Mouse (Mus musculus) MEL (cell line): ENCODE data around the gene Mapk1. TPM values are rescaled to one million over a fixed set of nuclear protein-coding genes. Genes with fewer than 3 reads are reported as not detected.
A peak's percentile ranks its signal among the peaks of the same experiment; 100 is the strongest.

Source experiments
- DNase-seq: peaks from one replicate; pipeline ENCODE4 v3.0.0; 2011; ENCODE audit warnings: low read depth, low spot score
- H3K27ac ChIP-seq: 2 replicates; pipeline ENCODE4 v1.5.1; 2012; ENCODE audit warnings: low read depth, mild to moderate bottlenecking, control low read depth, low read length, moderate library complexity; ENCODE audit not compliant: control insufficient read depth
- H3K27me3 ChIP-seq, 2 experiments: fragments of 150-350 bp in 1 of 2; sonication (generic) in 1 of 2; 2 replicates each; pipeline ENCODE4 v1.6.1; 2012; ENCODE audit warnings: low read length in 2 of 2, mild to moderate bottlenecking in 2 of 2, improper control_type of control experiment in 1 of 2, moderate library complexity in 1 of 2; ENCODE audit not compliant: insufficient read depth in 2 of 2, control insufficient read depth in 1 of 2
- H3K36me3 ChIP-seq, 2 experiments: 2 replicates each; pipeline ENCODE4 v1.6.1; 2012 to 2014; ENCODE audit warnings: low read length in 2 of 2, improper control_type of control experiment in 1 of 2, inconsistent platforms in 1 of 2, mild to moderate bottlenecking in 1 of 2; ENCODE audit not compliant: insufficient read depth in 2 of 2, control insufficient read depth in 1 of 2
- H3K4me1 ChIP-seq, 2 experiments: fragments of 150-350 bp in 1 of 2; sonication (generic) in 1 of 2; 2 replicates each; pipeline ENCODE4 v1.6.1; 2012; ENCODE audit warnings: low read length in 2 of 2, improper control_type of control experiment in 1 of 2, mild to moderate bottlenecking in 1 of 2; ENCODE audit not compliant: insufficient read depth in 2 of 2, control insufficient read depth in 1 of 2
- H3K4me3 ChIP-seq, 2 experiments: fragments of 150-350 bp in 1 of 2; sonication (generic) in 1 of 2; 2 replicates each; pipeline ENCODE4 v1.5.1; 2012; ENCODE audit warnings: low read depth in 2 of 2, low read length in 2 of 2, mild to moderate bottlenecking in 2 of 2, moderate library complexity in 2 of 2, control low read depth in 1 of 2, improper control_type of control experiment in 1 of 2; ENCODE audit not compliant: control insufficient read depth in 1 of 2, insufficient read depth in 1 of 2
- H3K79me2 ChIP-seq: 2 replicates; pipeline ENCODE4 v1.6.1; 2012; ENCODE audit warnings: mild to moderate bottlenecking, low read length, moderate library complexity; ENCODE audit not compliant: control insufficient read depth, poor library complexity, insufficient read depth
- H3K9ac ChIP-seq: 2 replicates; pipeline ENCODE4 v1.6.1; 2012; ENCODE audit warnings: low read depth, mild to moderate bottlenecking, control low read depth, low read length, moderate library complexity; ENCODE audit not compliant: control insufficient read depth, poor library complexity, severe bottlenecking
- H3K9me3 ChIP-seq: fragments of 150-350 bp; sonication (generic); replicated peaks from 2 replicates; pipeline ENCODE4 v1.6.1; 2012; ENCODE audit warnings: mild to moderate bottlenecking, low read length, improper control_type of control experiment, moderate library complexity; ENCODE audit not compliant: insufficient read depth
- BHLHE40 ChIP-seq: IDR thresholded peaks from 2 replicates; pipeline ENCODE4 v1.6.1; 2012; ENCODE audit warnings: low read depth, mild to moderate bottlenecking, inconsistent platforms, low read length, improper control_type of control experiment, borderline replicate concordance
- E2F4 ChIP-seq: IDR thresholded peaks from 2 replicates; pipeline ENCODE4 v1.6.1; 2011; ENCODE audit warnings: low read depth, low read length, improper control_type of control experiment, borderline replicate concordance
- EP300 ChIP-seq, 2 experiments: IDR thresholded peaks; 2 replicates each; pipeline ENCODE4 v1.6.1; 2011; ENCODE audit warnings: improper control_type of control experiment in 2 of 2, low read length in 2 of 2, low read depth in 1 of 2, mild to moderate bottlenecking in 1 of 2
- ETS1 ChIP-seq: IDR thresholded peaks from 2 replicates; pipeline ENCODE4 v1.6.1; 2012; ENCODE audit warnings: low read depth, mild to moderate bottlenecking, inconsistent platforms, low read length, improper control_type of control experiment, moderate library complexity
- GATA1 ChIP-seq: IDR thresholded peaks from 2 replicates; pipeline ENCODE4 v1.6.1; 2011; ENCODE audit warnings: low read depth, low read length, improper control_type of control experiment
- HCFC1 ChIP-seq: IDR thresholded peaks from 2 replicates; pipeline ENCODE4 v1.6.1; 2012; ENCODE audit warnings: low read depth, mild to moderate bottlenecking, inconsistent platforms, low read length, improper control_type of control experiment, moderate library complexity
- JUND ChIP-seq: IDR thresholded peaks from 2 replicates; pipeline ENCODE4 v1.6.1; 2011; ENCODE audit warnings: low read depth, mild to moderate bottlenecking, improper control_type of control experiment, low read length
- MAX ChIP-seq: IDR thresholded peaks from 2 replicates; pipeline ENCODE4 v1.6.1; 2011; ENCODE audit warnings: low read length, improper control_type of control experiment
- MEF2A ChIP-seq: IDR thresholded peaks from 2 replicates; pipeline ENCODE4 v1.6.1; 2014; ENCODE audit warnings: low read depth, mild to moderate bottlenecking, inconsistent platforms, low read length, improper control_type of control experiment; ENCODE audit not compliant: poor library complexity, insufficient replicate concordance, severe bottlenecking; ENCODE audit errors: extremely low read depth
- MXI1 ChIP-seq: IDR thresholded peaks from 2 replicates; pipeline ENCODE4 v1.6.1; 2011; ENCODE audit warnings: mild to moderate bottlenecking, low read depth, low read length, improper control_type of control experiment
- MYC ChIP-seq: IDR thresholded peaks from 2 replicates; pipeline ENCODE4 v1.6.1; 2011; ENCODE audit warnings: low read depth, mild to moderate bottlenecking, low read length, improper control_type of control experiment, moderate library complexity
- POLR2A ChIP-seq, 2 experiments: IDR thresholded peaks; 2 replicates each; pipeline ENCODE4 v1.6.1; 2011 to 2012; ENCODE audit warnings: low read length in 2 of 2, mild to moderate bottlenecking in 2 of 2, control low read depth in 1 of 2, improper control_type of control experiment in 1 of 2, low read depth in 1 of 2, moderate library complexity in 1 of 2; ENCODE audit not compliant: control insufficient read depth in 1 of 2, insufficient read depth in 1 of 2, poor library complexity in 1 of 2
- RCOR1 ChIP-seq: IDR thresholded peaks from 2 replicates; pipeline ENCODE4 v1.6.1; 2012; ENCODE audit warnings: low read depth, mild to moderate bottlenecking, inconsistent platforms, low read length, improper control_type of control experiment
- SIN3A ChIP-seq: IDR thresholded peaks from 2 replicates; pipeline ENCODE4 v1.6.1; 2012; ENCODE audit warnings: low read length, improper control_type of control experiment, inconsistent platforms
- SMC3 ChIP-seq: IDR thresholded peaks from 2 replicates; pipeline ENCODE4 v1.6.1; 2011; ENCODE audit warnings: low read depth, low read length, improper control_type of control experiment
- TAL1 ChIP-seq: IDR thresholded peaks from 2 replicates; pipeline ENCODE4 v1.6.1; 2012; ENCODE audit warnings: mild to moderate bottlenecking, inconsistent platforms, low read length, moderate library complexity, mixed read lengths
- TBP ChIP-seq: IDR thresholded peaks from 2 replicates; pipeline ENCODE4 v1.8.0; 2011; ENCODE audit warnings: low read depth, low read length, improper control_type of control experiment
- TCF12 ChIP-seq: IDR thresholded peaks from 2 replicates; pipeline ENCODE4 v1.6.1; 2014; ENCODE audit warnings: low read depth, mild to moderate bottlenecking, inconsistent platforms, low read length, improper control_type of control experiment, moderate library complexity
- UBTF ChIP-seq: IDR thresholded peaks from 2 replicates; pipeline ENCODE4 v1.6.1; 2012; ENCODE audit warnings: low read depth, mild to moderate bottlenecking, inconsistent platforms, low read length, improper control_type of control experiment, moderate library complexity, borderline replicate concordance; ENCODE audit not compliant: insufficient read depth
- USF1 ChIP-seq: IDR thresholded peaks from 2 replicates; pipeline ENCODE4 v1.6.1; 2014; ENCODE audit warnings: low read depth, mild to moderate bottlenecking, inconsistent platforms, low read length, improper control_type of control experiment, moderate library complexity
- USF2 ChIP-seq, 2 experiments: IDR thresholded peaks; 2 replicates each; pipeline ENCODE4 v1.6.1; 2011 to 2012; ENCODE audit warnings: improper control_type of control experiment in 2 of 2, low read length in 2 of 2, borderline replicate concordance in 1 of 2, inconsistent platforms in 1 of 2, low read depth in 1 of 2, mild to moderate bottlenecking in 1 of 2; ENCODE audit not compliant: insufficient read depth in 1 of 2
- ZKSCAN1 ChIP-seq: IDR thresholded peaks from 2 replicates; pipeline ENCODE4 v1.6.1; 2012; ENCODE audit warnings: low read depth, mild to moderate bottlenecking, inconsistent platforms, low read length, improper control_type of control experiment, moderate library complexity
- ZMIZ1 ChIP-seq: IDR thresholded peaks from 2 replicates; pipeline ENCODE4 v1.6.1; 2012; ENCODE audit warnings: low read depth, mild to moderate bottlenecking, inconsistent platforms, low read length, improper control_type of control experiment, moderate library complexity
- ZNF384 ChIP-seq: IDR thresholded peaks from 2 replicates; pipeline ENCODE4 v1.6.1; 2012; ENCODE audit warnings: low read depth, mild to moderate bottlenecking, inconsistent platforms, low read length, improper control_type of control experiment
- polyA plus RNA-seq, 2 experiments: library from polyadenylated mRNA; stranded (reverse) in 1 of 2; unstranded in 1 of 2; fragments of >175 nt in 1 of 2; fragments of >200 nt in 1 of 2; gene quantifications; 2 replicates each; pipeline versions ENCODE4 v1.2.1 to v1.2.4; 2012; ENCODE audit warnings: low replicate concordance in 2 of 2, low read depth in 1 of 2; ENCODE audit not compliant: insufficient read length in 2 of 2, insufficient read depth in 1 of 2, missing spikeins in 1 of 2
- total RNA-seq: library from RNA; depleted of rRNA; stranded (reverse); fragments of 300-350 nt; gene quantifications from 2 replicates; pipeline ENCODE4 v1.2.3, GENCODE M21; 2012

The Mapk1 gene
- total and polyA plus RNA-seq, 3 experiments = 125 to 225 (median 144) TPM

GRCm38 (mm10) chr16:16958575-16958974, 24.6 kb upstream of the Mapk1 start:
- H3K4me1 ChIP-seq = peaks cover 0 to 3% of the 10 kb centered on the region in 2 experiments; a peak in 1 of 4 replicates
- DNase-seq = no peak
- no peak overlapping the region for H3K27ac ChIP-seq
- H3K27me3 ChIP-seq = no peaks in the 10 kb centered on the region
- H3K79me2 ChIP-seq = no peaks in the 10 kb centered on the region
- H3K4me3 ChIP-seq = no peak overlapping the region
- H3K9ac ChIP-seq = no peak overlapping the region
- H3K36me3 ChIP-seq = no peaks in the 10 kb centered on the region
- TF ChIP-seq SMC3 (no peak), USF1 (no peak), ZKSCAN1 (no peak), JUND (no peak), BHLHE40 (no peak), SIN3A (no peak), ZNF384 (no peak), MYC (no peak), POLR2A (IDR thresholded peaks at IDR 0.05; ENCODE audit: control insufficient read depth in 1 of 2, insufficient read depth in 1 of 2, low read depth in 1 of 2, low read length in 2 of 2, poor library complexity in 1 of 2) (no peak)
- no peaks in the 10 kb centered on the region for H3K9me3 ChIP-seq

- no peak overlapping the region for H3K9ac ChIP-seq
- peaks cover 0 to 8% of the 10 kb centered on the region in 2 experiments; a peak in 2 of 4 replicates for H3K4me1 ChIP-seq
- H3K27me3 ChIP-seq = no peaks in the 10 kb centered on the region
- no peaks in the 10 kb centered on the region for H3K9me3 ChIP-seq
- TF ChIP-seq USF2 (IDR thresholded peaks at IDR 0.05; ENCODE audit: borderline replicate concordance in 1 of 2, insufficient read depth in 1 of 2, low read depth in 1 of 2, low read length in 2 of 2) (no peak), USF1 (no peak)
- H3K27ac ChIP-seq = no peak overlapping the region
- no peak for DNase-seq
- H3K79me2 ChIP-seq = no peaks in the 10 kb centered on the region
- H3K36me3 ChIP-seq = peaks cover 0 to 6% of the 10 kb centered on the region in 2 experiments; a peak in 2 of 4 replicates
- H3K4me3 ChIP-seq = no peak overlapping the region
Measured at GRCm38 (mm10) chr16:16959907-16960306, 23.3 kb upstream of the Mapk1 start.

GRCm38 (mm10) chr16:16965149-16965548, 18.0 kb upstream of the Mapk1 start:
- Histone ChIP-seq H3K79me2 (no peaks in the 10 kb centered on the region), H3K27me3 (no peaks in the 10 kb centered on the region), H3K36me3 (peaks cover 0 to 24% of the 10 kb centered on the region in 2 experiments; a peak in 2 of 4 replicates), H3K27ac (peak overlapping the region; percentile 89), H3K9me3 (no peaks in the 10 kb centered on the region), H3K4me3 (no peak overlapping the region), H3K4me1 (peaks cover 10 to 22% of the 10 kb centered on the region in 2 experiments), H3K9ac (peak overlapping the region; percentile 32; the same call in 1 of the 2 replicates)
- DNase-seq = peak; percentile 94
- TF ChIP-seq MXI1 = no peak
- TF ChIP-seq USF1 = no peak
- TF ChIP-seq TAL1 = peak; percentile 76
- no peak for TF ChIP-seq MAX
- TF ChIP-seq UBTF = no peak
- TF ChIP-seq MEF2A = no peak
- peak; percentile 87 for TF ChIP-seq TCF12
- TF ChIP-seq ZMIZ1 = no peak
- no peak for TF ChIP-seq USF2 (IDR thresholded peaks at IDR 0.05; ENCODE audit: borderline replicate concordance in 1 of 2, insufficient read depth in 1 of 2, low read depth in 1 of 2, low read length in 2 of 2)
- no peak for TF ChIP-seq BHLHE40
- TF ChIP-seq HCFC1 = peak; percentile 11; the same call in 1 of the 2 replicates
- peak; percentile 48; the same call in 1 of the 2 replicates for TF ChIP-seq SIN3A
- TF ChIP-seq JUND = no peak
- TF ChIP-seq E2F4 = no peak
- TF ChIP-seq MYC = no peak; the same call in 1 of the 2 replicates
- TF ChIP-seq TBP = 0 out of 2 replicates have a peak, but pooled peaks have one; percentile 14
- peak; percentile 83 to 86 for TF ChIP-seq EP300 (IDR thresholded peaks at IDR 0.05; ENCODE audit: low read depth in 1 of 2, low read length in 2 of 2)
- peak; percentile 93 for TF ChIP-seq GATA1
- TF ChIP-seq RCOR1 = peak; percentile 76
- peak; percentile 68; the same call in 1 of the 2 replicates for TF ChIP-seq ETS1
